Mouse (Mus musculus): ENCODE measurements around the gene Nup88.

GRCm38 (mm10) chr11:70975193-70975592 lies 5.4 kb upstream of the Nup88 start:
- TF ChIP-seq CTCF (IDR thresholded peaks at IDR 0.05; ENCODE audit: insufficient read depth, low read length) (no peak), POLR2A (IDR thresholded peaks at IDR 0.05; ENCODE audit: borderline replicate concordance, extremely low read depth, low read depth, low read length) (no peak)

Data from lung, adult 2 months (tissue).